Mouse (Mus musculus): ENCODE results near the gene Col4a1. TPM values are rescaled to one million over a fixed set of nuclear protein-coding genes. Genes with fewer than 3 reads are reported as not detected.

Col4a1 gene
- total RNA-seq, 2 experiments from 2014 or later = 969 to 1,074 TPM

- DNase-seq (ENCODE audit: low spot score in 2 of 2) = no peak
These were observed 39.0 kb downstream of the Col4a1 start for GRCm38 (mm10) chr8:11273506-11274158.

- no peak for DNase-seq (ENCODE audit: low spot score in 2 of 2)
These were observed 40.4 kb downstream of the Col4a1 start for GRCm38 (mm10) chr8:11272205-11272604.

GRCm38 (mm10) chr8:11270826-11271225 is 41.8 kb downstream of the Col4a1 start:
- no peak for DNase-seq (ENCODE audit: low spot score in 2 of 2)

GRCm38 (mm10) chr8:11268753-11269152 is 43.9 kb downstream of the Col4a1 start:
- no peak for DNase-seq (ENCODE audit: low spot score in 2 of 2)

- no peak for DNase-seq (ENCODE audit: low spot score in 2 of 2)
These were observed 46.2 kb downstream of the Col4a1 start for GRCm38 (mm10) chr8:11266471-11266870.

- DNase-seq (ENCODE audit: low spot score in 2 of 2) = no peak
These were observed 46.7 kb downstream of the Col4a1 start for GRCm38 (mm10) chr8:11265971-11266370.

- DNase-seq (ENCODE audit: low spot score in 2 of 2) = no peak
These were observed 48.8 kb downstream of the Col4a1 start for GRCm38 (mm10) chr8:11263848-11264247.

- DNase-seq (ENCODE audit: low spot score in 2 of 2) = peak in 1 of 2 experiments; percentile 32
These were observed 50.4 kb downstream of the Col4a1 start for GRCm38 (mm10) chr8:11262031-11262735.

GRCm38 (mm10) chr8:11259832-11260615 is 52.6 kb downstream of the Col4a1 start:
- DNase-seq (ENCODE audit: low spot score in 2 of 2) = no peak

- DNase-seq (ENCODE audit: low spot score in 2 of 2) = no peak
These were observed 54.0 kb downstream of the Col4a1 start for GRCm38 (mm10) chr8:11258517-11259136.

GRCm38 (mm10) chr8:11257079-11258017 is 55.3 kb downstream of the Col4a1 start:
- DNase-seq (ENCODE audit: low spot score in 2 of 2) = no peak

- no peak for DNase-seq (ENCODE audit: low spot score in 2 of 2)
These were observed 56.2 kb downstream of the Col4a1 start for GRCm38 (mm10) chr8:11256405-11256804.

- no peak for DNase-seq (ENCODE audit: low spot score in 2 of 2)
These were observed 56.9 kb downstream of the Col4a1 start for GRCm38 (mm10) chr8:11255680-11256079.

- no peak for DNase-seq (ENCODE audit: low spot score in 2 of 2)
These were observed 57.6 kb downstream of the Col4a1 start for GRCm38 (mm10) chr8:11254914-11255530.

- DNase-seq (ENCODE audit: low spot score in 2 of 2) = no peak
These were observed 58.1 kb downstream of the Col4a1 start for GRCm38 (mm10) chr8:11254510-11254909.

GRCm38 (mm10) chr8:11253556-11253955 is 59.1 kb downstream of the Col4a1 start:
- DNase-seq (ENCODE audit: low spot score in 2 of 2) = peak; percentile 75 to 82

GRCm38 (mm10) chr8:11253041-11253440 is 59.6 kb downstream of the Col4a1 start:
- DNase-seq (ENCODE audit: low spot score in 2 of 2) = no peak

- no peak for DNase-seq (ENCODE audit: low spot score in 2 of 2)
These were observed 60.3 kb downstream of the Col4a1 start for GRCm38 (mm10) chr8:11252235-11252774.

- peak in 1 of 2 experiments; percentile 57 for DNase-seq (ENCODE audit: low spot score in 2 of 2)
These were observed 62.5 kb downstream of the Col4a1 start for GRCm38 (mm10) chr8:11250149-11250548.
